Mouse (Mus musculus) hindbrain, embryonic 11.5 days (tissue): Measurements from ENCODE around the gene Fam129b. TPM values are rescaled to one million over a fixed set of nuclear protein-coding genes. Genes with fewer than 3 reads are reported as not detected.
A peak's percentile ranks its signal among the peaks of the same experiment; 100 is the strongest.

Experiments used
- ATAC-seq: fragments of 200-750 bp; cut with Nextera tagmentation; 2 replicates; pipeline ENCODE4 v1.8.0; 2017; ENCODE audit warnings: mild to moderate bottlenecking, moderate TSS enrichment, moderate library complexity; ENCODE audit not compliant: low FRiP score
- DNase-seq: peaks from one replicate; pipeline ENCODE4 v3.0.0-alpha.2; 2015; ENCODE audit warnings: low spot score
- H3K27ac ChIP-seq: fragments of 300-500 bp; sonication (generic); 2 replicates; pipeline ENCODE4 v1.5.1; 2014; ENCODE audit warnings: mild to moderate bottlenecking, low read depth, low read length
- H3K27me3 ChIP-seq: fragments of 300-500 bp; sonication (generic); 2 replicates; pipeline ENCODE4 v1.6.1; 2014; ENCODE audit warnings: mild to moderate bottlenecking, low read length, moderate library complexity, mixed read lengths; ENCODE audit not compliant: control insufficient read depth, insufficient read depth
- H3K36me3 ChIP-seq: fragments of 300-500 bp; sonication (generic); 2 replicates; pipeline ENCODE4 v1.6.1; 2014; ENCODE audit warnings: mild to moderate bottlenecking, low read length, moderate library complexity, mixed read lengths; ENCODE audit not compliant: control insufficient read depth, insufficient read depth
- H3K4me1 ChIP-seq: fragments of 300-500 bp; sonication (generic); replicated peaks from 2 replicates; pipeline ENCODE4 v1.6.1; 2014; ENCODE audit warnings: low read length, mixed read lengths; ENCODE audit not compliant: control insufficient read depth, insufficient read depth
- H3K4me2 ChIP-seq: fragments of 300-500 bp; sonication (generic); replicated peaks from 2 replicates; pipeline ENCODE4 v1.6.1; 2014; ENCODE audit warnings: mild to moderate bottlenecking, low read depth, low read length
- H3K4me3 ChIP-seq: fragments of 300-500 bp; sonication (generic); 2 replicates; pipeline ENCODE4 v1.5.1; 2014; ENCODE audit warnings: low read depth, low read length
- H3K9ac ChIP-seq: fragments of 300-500 bp; sonication (generic); 2 replicates; pipeline ENCODE4 v1.6.1; 2014; ENCODE audit warnings: low read depth, low read length
- H3K9me3 ChIP-seq: fragments of 300-500 bp; sonication (generic); 2 replicates; pipeline ENCODE4 v1.6.1; 2016; ENCODE audit warnings: low read length; ENCODE audit not compliant: control insufficient read depth
- WGBS: fragments of 180-500 bp; shearing (Covaris S2); extraction: QIAGEN DNeasy Blood & Tissue Kit; methylation state at CpG from one replicate; pipeline ENCODE4 v1.1.7; 2014; 5-methylcytosine and 5-hydroxymethylcytosine counted together
- polyA plus RNA-seq: library from polyadenylated mRNA; unstranded; fragments of >200 nt; fragmentation: Nextera tagmentation; extraction: Ambion mirVana; gene quantifications from 2 replicates; pipeline ENCODE4 v1.2.1, GENCODE M21; 2014

Gene Fam129b
- polyA plus RNA-seq, 1 experiment from 2014 or later, result 11.6 TPM

DNA sequence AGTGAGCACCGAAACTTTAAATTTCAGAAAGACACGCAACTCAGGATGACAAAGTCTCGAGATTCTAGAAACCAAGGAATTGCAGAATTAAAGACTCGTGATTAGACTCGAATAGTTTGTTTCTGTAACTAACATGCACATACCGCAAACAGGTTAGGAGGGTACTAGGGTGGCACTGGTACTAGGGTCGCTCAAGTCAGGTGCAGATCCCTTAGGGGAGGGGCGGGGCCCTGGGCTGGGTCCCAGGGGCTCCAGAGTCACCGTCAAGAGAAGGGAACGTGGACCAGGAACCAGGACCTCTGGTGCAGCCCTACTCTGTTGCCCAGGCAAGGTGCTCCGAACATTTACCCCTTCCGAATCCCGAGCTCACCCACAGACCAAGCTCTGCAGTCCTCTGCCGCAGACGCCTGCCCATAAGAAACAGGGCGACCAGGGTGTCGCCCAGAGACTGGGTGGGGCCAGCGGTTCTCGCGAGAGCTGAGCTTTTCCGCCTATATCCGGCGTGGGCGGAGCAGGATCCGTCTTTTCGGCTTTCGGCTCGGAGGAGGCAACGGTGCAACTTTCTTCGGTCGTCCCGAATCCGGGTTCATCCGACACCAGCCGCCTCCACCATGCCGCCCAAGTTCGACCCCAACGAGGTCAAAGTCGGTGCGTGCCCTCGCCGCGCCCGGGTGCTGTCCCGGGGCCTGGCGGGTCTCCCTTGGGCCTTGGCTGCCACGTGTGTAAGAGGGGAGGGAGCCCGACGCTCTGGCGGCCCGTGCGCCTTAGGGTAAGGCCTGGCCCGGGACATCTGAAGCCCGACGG is 85.5 kb downstream of the Fam129b start, which contains the start of the genes Rpl12 and Lrsam1:
TSS of gene Rpl12 (plus strand) at position 368 of the 804 bp plus-strand sequence.
TSS of gene Lrsam1 (minus strand) at position 423 of the 804 bp plus-strand sequence.
- Histone ChIP-seq H3K4me3 (peak within 1 kb of the TSS; percentile 51), H3K27me3 (no peaks in the 10 kb centered on the region), H3K9me3 (no peaks in the 10 kb centered on the region), H3K4me2 (peak within 1 kb of the TSS; percentile 87), H3K9ac (peak within 1 kb of the TSS; percentile 81), H3K4me1 (peaks cover 5% of the 10 kb centered on the region; the same call in 1 of the 2 replicates), H3K36me3 (0 out of 2 replicates have a peak, but pooled peaks cover 2% of the 10 kb centered on the region), H3K27ac (peak within 1 kb of the TSS; percentile 80)
- DNase-seq, result peak; percentile 95
- peak; percentile 95 for ATAC-seq
- WGBS, result 5% methylated on average over 48 of the region's 55 CpGs

DNA sequence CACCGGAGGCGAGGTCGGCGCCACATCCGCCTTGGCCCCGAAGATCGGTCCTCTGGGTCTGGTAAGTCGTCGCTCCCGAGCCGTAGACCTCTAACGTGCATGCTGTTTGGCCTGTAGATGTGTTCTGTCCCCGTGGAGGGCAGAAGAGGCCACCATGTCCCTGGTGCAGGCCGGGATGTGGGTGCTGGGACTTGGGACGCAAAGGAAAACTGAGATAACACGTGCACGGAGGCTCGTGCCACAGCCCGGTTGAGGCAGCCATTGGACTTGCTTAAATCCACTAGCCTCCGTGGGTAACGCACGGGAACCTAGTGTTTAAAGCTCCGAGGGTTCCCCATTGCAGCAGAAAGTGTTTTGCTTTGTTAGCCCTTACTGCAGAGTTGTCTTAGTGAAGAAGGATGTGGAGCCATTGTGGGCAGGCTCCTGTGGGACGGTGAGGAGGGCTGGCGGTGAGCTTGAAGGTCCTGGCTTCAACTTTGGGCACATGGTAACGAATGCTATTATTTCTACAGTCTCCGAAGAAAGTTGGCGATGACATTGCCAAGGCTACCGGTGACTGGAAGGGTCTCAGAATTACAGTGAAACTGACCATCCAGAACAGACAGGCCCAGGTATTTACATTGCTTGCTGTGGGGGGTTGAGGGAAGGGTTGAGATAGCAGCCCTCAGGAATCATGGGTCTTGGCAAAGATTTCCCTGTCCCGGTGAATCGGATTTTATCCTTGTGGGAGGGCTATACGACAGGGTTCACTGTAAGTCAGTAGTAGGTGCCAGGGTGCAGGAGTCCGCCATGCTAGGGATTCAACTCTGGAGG is 86.4 kb downstream of the Fam129b start:
- no peak for DNase-seq
- Histone ChIP-seq H3K4me1 (peaks cover 5% of the 10 kb centered on the region; the same call in 1 of the 2 replicates), H3K36me3 (0 out of 2 replicates have a peak, but pooled peaks cover 2% of the 10 kb centered on the region), H3K9ac (peak overlapping the region; percentile 81), H3K4me2 (peak overlapping the region; percentile 87), H3K27me3 (no peaks in the 10 kb centered on the region), H3K4me3 (peak overlapping the region; percentile 51), H3K27ac (peak overlapping the region; percentile 80), H3K9me3 (no peaks in the 10 kb centered on the region)
- WGBS, result 1% methylated on average over 33 of the region's 33 CpGs
- ATAC-seq, result 0 out of 2 replicates have a peak, but pooled peaks have one; percentile 1

DNA sequence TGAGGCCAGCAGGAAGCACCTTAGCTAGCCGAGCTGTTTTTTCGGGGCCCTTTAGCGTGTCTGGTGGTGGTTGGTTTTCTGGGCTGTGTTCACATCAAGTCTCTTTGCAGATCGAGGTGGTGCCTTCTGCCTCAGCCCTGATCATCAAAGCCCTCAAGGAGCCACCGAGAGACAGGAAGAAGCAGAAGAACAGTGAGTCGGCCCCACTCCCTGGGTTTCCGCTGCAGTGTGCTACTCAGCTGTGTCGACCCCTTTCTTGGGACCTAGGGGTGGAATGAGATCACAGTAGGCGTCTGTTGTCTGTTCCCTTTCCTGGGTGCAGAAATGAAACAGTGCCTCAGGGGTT is 86.9 kb downstream of the Fam129b start:
- H3K4me1 ChIP-seq, result peaks cover 10% of the 10 kb centered on the region; the same call in 1 of the 2 replicates
- H3K9ac ChIP-seq, result peak overlapping the region; percentile 81
- 10% methylated on average over 9 of the region's 9 CpGs for WGBS
- 0 out of 2 replicates have a peak, but pooled peaks cover 2% of the 10 kb centered on the region for H3K36me3 ChIP-seq
- no peaks in the 10 kb centered on the region for H3K27me3 ChIP-seq
- peak overlapping the region; percentile 51 for H3K4me3 ChIP-seq
- ATAC-seq, result no peak
- H3K27ac ChIP-seq, result 0 out of 2 replicates have a peak overlapping the region, but pooled peaks have one; percentile 24
- H3K9me3 ChIP-seq, result no peaks in the 10 kb centered on the region
- peak overlapping the region; percentile 87 for H3K4me2 ChIP-seq
- no peak for DNase-seq

DNA sequence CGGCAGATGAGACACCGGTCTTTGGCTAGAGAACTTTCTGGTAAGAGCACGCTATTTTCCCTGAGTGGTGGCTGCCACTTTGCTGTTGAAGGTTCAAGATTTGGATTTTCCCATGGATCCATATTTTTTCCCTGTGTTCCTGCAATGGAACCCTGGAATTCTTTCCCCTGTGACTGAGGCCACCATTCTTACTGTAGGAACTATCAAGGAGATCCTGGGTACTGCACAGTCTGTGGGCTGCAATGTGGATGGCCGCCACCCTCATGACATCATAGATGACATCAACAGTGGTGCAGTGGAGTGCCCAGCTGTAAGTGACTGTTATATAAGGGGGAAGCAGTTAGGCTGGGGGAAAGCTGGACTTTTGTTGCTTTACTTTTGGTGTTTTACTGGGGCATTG is 87.6 kb downstream of the Fam129b start:
- DNase-seq, result no peak
- no peaks in the 10 kb centered on the region for H3K9me3 ChIP-seq
- no peaks in the 10 kb centered on the region for H3K27me3 ChIP-seq
- peak overlapping the region; percentile 51; the same call in 1 of the 2 replicates for H3K4me3 ChIP-seq
- H3K4me2 ChIP-seq, result peak overlapping the region; percentile 87; the same call in 1 of the 2 replicates
- WGBS, result 72% methylated on average over 4 of the region's 4 CpGs
- ATAC-seq, result no peak
- peaks cover 10% of the 10 kb centered on the region; the same call in 1 of the 2 replicates for H3K4me1 ChIP-seq
- H3K36me3 ChIP-seq, result 0 out of 2 replicates have a peak, but pooled peaks cover 2% of the 10 kb centered on the region
- no peak overlapping the region for H3K27ac ChIP-seq
- 0 out of 2 replicates have a peak overlapping the region, but pooled peaks have one; percentile 19 for H3K9ac ChIP-seq

DNA sequence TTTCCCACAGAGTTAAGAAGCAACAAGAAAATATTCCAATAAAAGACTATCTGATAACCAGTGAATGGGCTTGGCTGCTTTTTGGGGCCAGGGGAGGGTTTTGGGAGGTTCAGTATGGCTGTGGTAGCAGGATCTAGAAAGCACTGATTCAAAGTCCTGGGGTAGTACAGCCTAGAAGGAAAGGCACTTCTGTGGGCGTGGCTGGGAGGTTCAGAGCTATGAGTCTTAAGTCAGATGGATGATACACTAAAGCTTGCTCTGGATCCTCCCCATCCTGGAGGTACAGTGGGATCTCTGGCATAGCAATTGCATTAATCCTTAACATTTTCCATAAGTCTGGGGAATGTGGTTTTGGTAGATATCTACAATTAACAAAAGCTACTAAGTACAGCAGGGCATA is 88.1 kb downstream of the Fam129b start:
- no peak overlapping the region for H3K27ac ChIP-seq
- no peak for ATAC-seq
- no peak for DNase-seq
- WGBS, result 78% methylated on average over 1 of the region's 1 CpGs
- H3K36me3 ChIP-seq, result 0 out of 2 replicates have a peak, but pooled peaks cover 2% of the 10 kb centered on the region
- H3K27me3 ChIP-seq, result no peaks in the 10 kb centered on the region
- H3K4me3 ChIP-seq, result no peak overlapping the region; the same call in 1 of the 2 replicates
- H3K9me3 ChIP-seq, result no peaks in the 10 kb centered on the region
- H3K4me2 ChIP-seq, result no peak overlapping the region
- H3K9ac ChIP-seq, result 0 out of 2 replicates have a peak overlapping the region, but pooled peaks have one; percentile 19
- H3K4me1 ChIP-seq, result peaks cover 10% of the 10 kb centered on the region; the same call in 1 of the 2 replicates

DNA sequence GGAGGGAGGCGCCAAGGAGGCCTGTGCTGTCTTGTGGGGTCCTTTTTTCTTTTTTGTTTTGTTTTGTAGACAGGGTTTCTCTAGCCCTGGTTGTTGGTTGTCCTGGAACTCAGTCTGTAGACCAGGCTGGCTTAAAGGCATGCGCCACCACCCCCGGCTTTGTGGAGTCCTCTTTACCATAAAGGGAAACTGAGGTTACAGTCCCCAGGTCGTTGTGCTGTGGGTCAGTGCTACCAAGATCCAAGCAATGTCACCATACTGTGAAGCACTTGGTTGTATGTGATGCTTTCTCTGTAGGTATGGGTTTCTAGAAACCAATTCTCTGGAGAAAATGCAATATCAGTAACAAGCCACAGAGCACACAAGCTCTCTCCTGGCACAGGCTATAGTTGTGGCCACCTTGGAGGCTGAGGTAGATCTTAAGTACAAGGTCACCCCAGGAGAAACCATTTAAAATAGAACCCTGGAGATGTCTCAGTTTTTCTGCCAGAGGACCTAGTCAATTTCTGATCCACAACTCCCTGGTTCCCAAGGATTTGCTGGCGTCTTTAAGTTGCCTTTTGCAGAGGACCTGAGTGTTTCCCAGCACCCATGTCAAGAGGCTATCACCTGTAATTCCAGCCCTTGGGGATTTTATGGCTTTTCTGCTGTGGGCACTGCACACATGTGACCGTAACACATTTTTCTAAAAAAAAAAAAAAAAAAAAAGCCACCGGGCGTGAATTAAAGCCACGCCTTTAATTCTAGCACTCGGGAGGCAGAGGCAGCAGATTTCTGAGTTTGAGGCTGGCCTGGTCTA is 88.9 kb downstream of the Fam129b start:
- H3K4me1 ChIP-seq, result peaks cover 10% of the 10 kb centered on the region; the same call in 1 of the 2 replicates
- DNase-seq, result no peak
- 26% methylated on average over 10 of the region's 10 CpGs for WGBS

DNA sequence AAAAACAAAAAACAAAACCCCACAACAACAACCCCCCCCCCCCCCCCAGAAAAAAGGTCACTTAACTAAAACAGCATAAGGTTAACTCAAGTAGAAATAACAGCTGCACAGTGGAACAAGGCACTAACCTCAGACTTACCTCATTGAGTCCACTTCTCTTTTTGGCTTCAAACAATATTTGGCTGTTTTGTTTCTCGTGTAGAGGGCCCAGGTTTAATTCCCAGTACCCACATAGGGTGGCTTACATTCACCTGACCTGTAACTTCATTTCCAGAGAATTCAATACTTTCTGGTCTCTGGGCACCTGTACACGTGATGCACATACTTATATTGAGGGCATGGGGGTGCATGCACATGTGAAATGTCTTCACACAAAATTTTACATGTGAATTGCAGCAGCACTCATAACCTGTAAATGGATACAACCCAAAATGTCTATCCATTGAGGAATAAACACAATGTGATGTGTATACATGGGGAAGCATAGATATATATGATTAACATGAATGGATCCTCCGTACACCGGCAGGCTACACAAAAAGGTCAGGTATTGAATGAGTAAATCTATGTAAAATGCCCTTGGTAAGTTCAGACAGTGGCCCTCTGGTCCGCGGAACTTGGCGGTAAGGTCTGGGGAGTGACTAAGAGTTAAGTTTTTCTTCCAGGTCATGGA is 89.7 kb downstream of the Fam129b start:
- Histone ChIP-seq H3K9me3 (no peaks in the 10 kb centered on the region), H3K4me2 (0 out of 2 replicates have a peak overlapping the region, but pooled peaks have one; percentile 76), H3K4me1 (peaks cover 10% of the 10 kb centered on the region; the same call in 1 of the 2 replicates), H3K27ac (no peak overlapping the region), H3K27me3 (no peaks in the 10 kb centered on the region), H3K36me3 (0 out of 2 replicates have a peak, but pooled peaks cover 2% of the 10 kb centered on the region), H3K9ac (no peak overlapping the region), H3K4me3 (no peak overlapping the region)
- 16% methylated on average over 7 of the region's 7 CpGs for WGBS
- DNase-seq, result no peak
- ATAC-seq, result no peak

More for the DNA sequence above, 88.9 kb downstream of the Fam129b start:
- Histone ChIP-seq H3K36me3 (0 out of 2 replicates have a peak, but pooled peaks cover 2% of the 10 kb centered on the region), H3K27ac (no peak overlapping the region), H3K27me3 (no peaks in the 10 kb centered on the region), H3K9me3 (no peaks in the 10 kb centered on the region), H3K4me3 (no peak overlapping the region), H3K4me2 (no peak overlapping the region), H3K9ac (no peak overlapping the region)
- no peak for ATAC-seq
